Mouse (Mus musculus) thymus, adult 2 months (tissue): ENCODE data around the gene 1110008L16Rik. TPM values are rescaled to one million over a fixed set of nuclear protein-coding genes. Genes with fewer than 3 reads are reported as not detected.
A peak's percentile ranks its signal among the peaks of the same experiment; 100 is the strongest.
"Not testable (repeated sequence)": the region's sequence is repeated elsewhere in the genome, so short reads cannot be mapped to it uniquely, and the experiment has no call there.

Experiments
- DNase-seq: peaks from one replicate; pipeline ENCODE4 v3.0.0; 2021
- H3K27ac ChIP-seq: fragments of 200-500 bp; 2 replicates; pipeline ENCODE4 v1.5.1; 2012; ENCODE audit warnings: low read length, control low read depth; ENCODE audit not compliant: control insufficient read depth, insufficient read depth
- H3K27me3 ChIP-seq: fragments of 200-500 bp; 2 replicates; pipeline ENCODE4 v1.6.1; 2012; ENCODE audit warnings: mild to moderate bottlenecking, low read length, moderate library complexity, mixed read lengths; ENCODE audit not compliant: control insufficient read depth, insufficient read depth
- H3K36me3 ChIP-seq: fragments of 200-500 bp; 2 replicates; pipeline ENCODE4 v1.6.1; 2012; ENCODE audit warnings: mild to moderate bottlenecking, low read length, moderate library complexity; ENCODE audit not compliant: control insufficient read depth, insufficient read depth
- H3K4me1 ChIP-seq: fragments of 200-500 bp; replicated peaks from 2 replicates; pipeline ENCODE4 v1.6.1; 2012; ENCODE audit warnings: low read length; ENCODE audit not compliant: control insufficient read depth, insufficient read depth
- H3K4me3 ChIP-seq: fragments of 200-500 bp; 2 replicates; pipeline ENCODE4 v1.5.1; 2012; ENCODE audit warnings: mild to moderate bottlenecking, low read length, control low read depth, moderate library complexity; ENCODE audit not compliant: control insufficient read depth, insufficient read depth
- CTCF ChIP-seq: fragments of 200-500 bp; IDR thresholded peaks from 2 replicates; pipeline ENCODE4 v1.5.1; 2012; ENCODE audit warnings: mild to moderate bottlenecking, control low read depth, low read length, moderate library complexity, borderline replicate concordance; ENCODE audit not compliant: control insufficient read depth, poor library complexity, insufficient read depth; ENCODE audit errors: extremely low read depth
- POLR2A ChIP-seq: fragments of 200-500 bp; IDR thresholded peaks from 2 replicates; pipeline ENCODE4 v1.6.1; 2012; ENCODE audit warnings: mild to moderate bottlenecking, low read length, control low read depth, moderate library complexity; ENCODE audit not compliant: control insufficient read depth, poor library complexity, insufficient read depth; ENCODE audit errors: extremely low read depth
- WGBS: fragments of 180-500 bp; shearing (Covaris S2); methylation state at CpG from one replicate; pipeline ENCODE4 v1.1.7; 2018; 5-methylcytosine and 5-hydroxymethylcytosine counted together
- polyA plus RNA-seq: library from polyadenylated mRNA; depleted of rRNA; stranded (reverse); fragments of >200 nt; gene quantifications from 2 replicates; pipeline ENCODE4 v1.2.3, GENCODE M21; 2012

1110008L16Rik gene
- polyA plus RNA-seq, 1 experiment = 6.7 TPM

- WGBS = 57% methylated on average over 11 of the region's 11 CpGs
These were observed 93.6 kb downstream of the 1110008L16Rik start for GRCm38 (mm10) chr12:55392733-55393577.

GRCm38 (mm10) chr12:55395601-55396000, 96.2 kb downstream of the 1110008L16Rik start:
- H3K27me3 ChIP-seq = not testable (repeated sequence)
- WGBS = 99% methylated on average over 14 of the region's 14 CpGs

More at GRCm38 (mm10) chr12:55392733-55393577, 93.6 kb downstream of the 1110008L16Rik start:
- peak overlapping the region; percentile 18; the same call in 1 of the 2 replicates for H3K27ac ChIP-seq
- no peaks in the 10 kb centered on the region for H3K27me3 ChIP-seq
- no peaks in the 10 kb centered on the region for H3K36me3 ChIP-seq
- DNase-seq = no peak
- H3K4me1 ChIP-seq = peaks cover 43% of the 10 kb centered on the region
- H3K4me3 ChIP-seq = no peak overlapping the region
- TF ChIP-seq POLR2A (no peak), CTCF (no peak)

GRCm38 (mm10) chr12:55396536-55396935, 97.2 kb downstream of the 1110008L16Rik start:
- H3K36me3 ChIP-seq = no peaks in the 10 kb centered on the region
- TF ChIP-seq POLR2A (no peak), CTCF (no peak)
- H3K4me1 ChIP-seq = peaks cover 23% of the 10 kb centered on the region
- H3K27me3 ChIP-seq = no peaks in the 10 kb centered on the region
- no peak overlapping the region for H3K27ac ChIP-seq
- DNase-seq = no peak
- 93% methylated on average over 4 of the region's 4 CpGs for WGBS
- no peak overlapping the region for H3K4me3 ChIP-seq

More at GRCm38 (mm10) chr12:55395601-55396000, 96.2 kb downstream of the 1110008L16Rik start:
- not testable (repeated sequence) for H3K27ac ChIP-seq, DNase-seq, H3K36me3 ChIP-seq, H3K4me3 ChIP-seq
- H3K4me1 ChIP-seq = peaks cover 28% of the 10 kb centered on the region

GRCm38 (mm10) chr12:55397544-55398239, 98.3 kb downstream of the 1110008L16Rik start:
- Histone ChIP-seq H3K4me1 (peaks cover 21% of the 10 kb centered on the region), H3K27ac (peak overlapping the region; percentile 70), H3K36me3 (no peaks in the 10 kb centered on the region), H3K4me3 (peak overlapping the region; percentile 91), H3K27me3 (no peaks in the 10 kb centered on the region)
- TF ChIP-seq CTCF (no peak), POLR2A (no peak)
- 58% methylated on average over 9 of the region's 9 CpGs for WGBS
- DNase-seq = no peak

GRCm38 (mm10) chr12:55398240-55399127, 99.1 kb downstream of the 1110008L16Rik start:
- WGBS = 1% methylated on average over 51 of the region's 51 CpGs
- peaks cover 16% of the 10 kb centered on the region for H3K4me1 ChIP-seq
- DNase-seq = peak; percentile 91
- peak overlapping the region; percentile 70 for H3K27ac ChIP-seq
- H3K4me3 ChIP-seq = peak overlapping the region; percentile 91
- H3K27me3 ChIP-seq = no peaks in the 10 kb centered on the region
- H3K36me3 ChIP-seq = no peaks in the 10 kb centered on the region
- TF ChIP-seq CTCF (0 out of 2 replicates have a peak, but pooled peaks have one; percentile 30), POLR2A (peak; percentile 99)
